Comparison of ENCODE assay signal across 8 mouse cellular contexts in genomic region chr2:37431609-37432008, GRCm38 (mm10). TPM values are rescaled to one million over a fixed set of nuclear protein-coding genes. Genes with fewer than 3 reads are reported as not detected.
A peak's percentile ranks its signal among the peaks of the same experiment; 100 is the strongest.
DNase-seq lines count a peak whose midpoint lies in the region; ATAC-seq and TF ChIP-seq lines count a peak whose summit lies in the region.

No protein-coding gene starts in this region.

- DNase-seq in adrenal gland, postnatal 14 days = peak; percentile 22
- no peak for DNase-seq in adrenal gland, adult 8-10 months
- peak; percentile 66 for DNase-seq in 416B (ENCODE audit: low read depth)
- no peak for DNase-seq in forebrain, embryonic 11.5 days (ENCODE audit: low spot score)
- no peak for DNase-seq in liver, embryonic 14.5 days (ENCODE audit: low read depth in 3 of 3, low spot score in 3 of 3)
- DNase-seq in spleen, adult 12 weeks (ENCODE audit: low spot score) = no peak
- no peak for DNase-seq in T-cell, adult 2 months (ENCODE audit: low spot score)

- TF ChIP-seq EP300 in liver, embryonic 14.5 days (IDR thresholded peaks at IDR 0.05; ENCODE audit: low read depth) = no peak

- H3K27me3 ChIP-seq in forebrain, embryonic 11.5 days (ENCODE audit: control insufficient read depth, insufficient read depth, low read length) = no peaks in the 10 kb centered on the region
- no peaks in the 10 kb centered on the region for H3K27me3 ChIP-seq in liver, embryonic 14.5 days (ENCODE audit: control insufficient read depth, insufficient read depth, low read length)

- 29% methylated on average over 7 of the region's 7 CpGs for WGBS in forebrain, embryonic 11.5 days
- WGBS in liver, embryonic 14.5 days (ENCODE audit: insufficient replicate concordance) = 30% methylated on average over 7 of the region's 7 CpGs

- H3K9ac ChIP-seq in forebrain, embryonic 11.5 days (ENCODE audit: low read length) = peak overlapping the region; percentile 85
- H3K9ac ChIP-seq in liver, embryonic 14.5 days (replicated peaks) = peak overlapping the region; percentile 93

- ATAC-seq in forebrain, embryonic 11.5 days (replicated peaks; ENCODE audit: low FRiP score) = peak; percentile 31
- ATAC-seq in liver, embryonic 14.5 days (ENCODE audit: insufficient read depth) = no peak
- no peak for ATAC-seq in erythroid progenitor cell, adult 5-6 weeks (replicated peaks; ENCODE audit: low FRiP score, poor library complexity, severe bottlenecking)

- H3K36me3 ChIP-seq in forebrain, embryonic 11.5 days (ENCODE audit: control insufficient read depth, insufficient read depth, low read length) = peaks cover 3% of the 10 kb centered on the region; the same call in 1 of the 2 replicates
- peaks cover 12% of the 10 kb centered on the region for H3K36me3 ChIP-seq in liver, embryonic 14.5 days (replicated peaks; ENCODE audit: control insufficient read depth, insufficient read depth, low read depth)

- H3K4me2 ChIP-seq in forebrain, embryonic 11.5 days (ENCODE audit: low read depth, low read length, severe bottlenecking) = peak overlapping the region; percentile 80
- H3K4me2 ChIP-seq in liver, embryonic 14.5 days (ENCODE audit: low read depth) = peak overlapping the region; percentile 78

- no peak for TF ChIP-seq CTCF in liver, embryonic 14.5 days (IDR thresholded peaks at IDR 0.05; ENCODE audit: low read depth)

- peak overlapping the region; percentile 98 for H3K27ac ChIP-seq in forebrain, embryonic 11.5 days (ENCODE audit: low read depth, low read length)
- peak overlapping the region; percentile 93 for H3K27ac ChIP-seq in liver, embryonic 14.5 days

- no peaks in the 10 kb centered on the region; the same call in 1 of the 2 replicates for H3K4me1 ChIP-seq in forebrain, embryonic 11.5 days (replicated peaks; ENCODE audit: control insufficient read depth, insufficient read depth, low read length)
- H3K4me1 ChIP-seq in liver, embryonic 14.5 days (replicated peaks; ENCODE audit: control insufficient read depth in 2 of 2, insufficient read depth in 2 of 2, low read length in 1 of 2) = peaks cover 9 to 10% of the 10 kb centered on the region in 2 experiments

- no peaks in the 10 kb centered on the region for H3K9me3 ChIP-seq in forebrain, embryonic 11.5 days (ENCODE audit: control insufficient read depth, low read length)
- H3K9me3 ChIP-seq in liver, embryonic 14.5 days (ENCODE audit: control insufficient read depth, low read length) = no peaks in the 10 kb centered on the region

- H3K4me3 ChIP-seq in forebrain, embryonic 11.5 days (ENCODE audit: low read depth, low read length) = peak overlapping the region; percentile 79
- peak overlapping the region; percentile 60 to 95 for H3K4me3 ChIP-seq in liver, embryonic 14.5 days (ENCODE audit: insufficient read depth in 1 of 2, low read depth in 2 of 2, low read length in 2 of 2)

RNA-seq across cellular contexts. Expression of gene Rc3h2, which starts 8.9 kb away (rescaled TPM):
- 41.5 and 43.7 TPM in 2 replicates for total RNA-seq in adrenal gland, postnatal 14 days (2021)
- 10 to 100 TPM; 35.5 to 62.9 (median 52.4) TPM for total RNA-seq in adrenal gland, adult 8-10 months (2022)
- polyA plus RNA-seq in forebrain, embryonic 11.5 days (2014; fragmentation: Nextera tagmentation; extraction: Ambion mirVana) = 26.7 and 31.1 TPM in 2 replicates
- polyA plus RNA-seq in liver, embryonic 14.5 days (2012; rRNA removed) = 2.9 and 3.7 TPM in 2 replicates
- polyA plus RNA-seq in liver, embryonic 14.5 days (2014; fragmentation: Nextera tagmentation; extraction: Ambion mirVana) = 3.0 and 3.2 TPM in 2 replicates
- 37.8 and 40.7 TPM in 2 replicates for total RNA-seq in erythroid progenitor cell, adult 5-6 weeks (2015; ENCODE audit: low replicate concordance)
- 48.0 and 62.0 TPM in 2 replicates for total RNA-seq in erythroid progenitor cell, adult 5-6 weeks (2017; ENCODE audit: low replicate concordance)

RNA-seq across cellular contexts. Expression of gene Zbtb26, which starts 11.3 kb away (rescaled TPM):
- total RNA-seq in adrenal gland, postnatal 14 days (2021) = 8.8 and 10.7 TPM in 2 replicates
- 10 to 100 TPM in 3 of 4 experiments, 1 to 10 TPM in 1; 7.6 to 12.3 (median 11.3) TPM for total RNA-seq in adrenal gland, adult 8-10 months (2022)
- polyA plus RNA-seq in forebrain, embryonic 11.5 days (2014; fragmentation: Nextera tagmentation; extraction: Ambion mirVana) = 13.3 and 15.4 TPM in 2 replicates
- 1.5 and 1.9 TPM in 2 replicates for polyA plus RNA-seq in liver, embryonic 14.5 days (2012; rRNA removed)
- 1.3 TPM in 2 replicates for polyA plus RNA-seq in liver, embryonic 14.5 days (2014; fragmentation: Nextera tagmentation; extraction: Ambion mirVana)
- 5.4 and 9.2 TPM in 2 replicates for total RNA-seq in erythroid progenitor cell, adult 5-6 weeks (2015; ENCODE audit: low replicate concordance)
- total RNA-seq in erythroid progenitor cell, adult 5-6 weeks (2017; ENCODE audit: low replicate concordance) = 6.4 and 8.0 TPM in 2 replicates

RNA-seq across cellular contexts. Expression of gene Zbtb6, which starts 11.4 kb away (rescaled TPM):
- total RNA-seq in adrenal gland, postnatal 14 days (2021) = 12.0 and 13.6 TPM in 2 replicates
- total RNA-seq in adrenal gland, adult 8-10 months (2022) = 10 to 100 TPM; 15.4 to 17.6 (median 16.7) TPM
- 8.0 and 8.5 TPM in 2 replicates for polyA plus RNA-seq in forebrain, embryonic 11.5 days (2014; fragmentation: Nextera tagmentation; extraction: Ambion mirVana)
- 3.0 and 3.6 TPM in 2 replicates for polyA plus RNA-seq in liver, embryonic 14.5 days (2012; rRNA removed)
- 1.3 TPM in 2 replicates for polyA plus RNA-seq in liver, embryonic 14.5 days (2014; fragmentation: Nextera tagmentation; extraction: Ambion mirVana)
- 6.5 and 14.3 TPM in 2 replicates for total RNA-seq in erythroid progenitor cell, adult 5-6 weeks (2015; ENCODE audit: low replicate concordance)
- 13.2 and 22.3 TPM in 2 replicates for total RNA-seq in erythroid progenitor cell, adult 5-6 weeks (2017; ENCODE audit: low replicate concordance)

RNA-seq across cellular contexts. Expression of gene Rabgap1, which starts 11.5 kb away (rescaled TPM):
- total RNA-seq in adrenal gland, postnatal 14 days (2021) = 60.4 and 61.6 TPM in 2 replicates
- total RNA-seq in adrenal gland, adult 8-10 months (2022) = 10 to 100 TPM; 59.7 to 90.2 (median 74.4) TPM
- 49.4 and 57.5 TPM in 2 replicates for polyA plus RNA-seq in forebrain, embryonic 11.5 days (2014; fragmentation: Nextera tagmentation; extraction: Ambion mirVana)
- polyA plus RNA-seq in liver, embryonic 14.5 days (2012; rRNA removed) = 3.5 and 5.0 TPM in 2 replicates
- 6.8 and 7.6 TPM in 2 replicates for polyA plus RNA-seq in liver, embryonic 14.5 days (2014; fragmentation: Nextera tagmentation; extraction: Ambion mirVana)
- total RNA-seq in erythroid progenitor cell, adult 5-6 weeks (2015; ENCODE audit: low replicate concordance) = 5.4 and 5.9 TPM in 2 replicates
- 15.4 and 21.3 TPM in 2 replicates for total RNA-seq in erythroid progenitor cell, adult 5-6 weeks (2017; ENCODE audit: low replicate concordance)

Comparison
In these comparisons a context has a peak if more than half of its experiments do, and no peak if none do; other contexts are left out.
1. DNase-seq: peak in adrenal gland, postnatal 14 days (single experiment) and 416B (single experiment); none in adrenal gland, adult 8-10 months (single experiment), forebrain, embryonic 11.5 days (single experiment), liver, embryonic 14.5 days (0 of 3), spleen, adult 12 weeks (single experiment) and T-cell, adult 2 months (single experiment).